ENCODE assay signal across 17 mouse cellular contexts in the genomic region with DNA sequence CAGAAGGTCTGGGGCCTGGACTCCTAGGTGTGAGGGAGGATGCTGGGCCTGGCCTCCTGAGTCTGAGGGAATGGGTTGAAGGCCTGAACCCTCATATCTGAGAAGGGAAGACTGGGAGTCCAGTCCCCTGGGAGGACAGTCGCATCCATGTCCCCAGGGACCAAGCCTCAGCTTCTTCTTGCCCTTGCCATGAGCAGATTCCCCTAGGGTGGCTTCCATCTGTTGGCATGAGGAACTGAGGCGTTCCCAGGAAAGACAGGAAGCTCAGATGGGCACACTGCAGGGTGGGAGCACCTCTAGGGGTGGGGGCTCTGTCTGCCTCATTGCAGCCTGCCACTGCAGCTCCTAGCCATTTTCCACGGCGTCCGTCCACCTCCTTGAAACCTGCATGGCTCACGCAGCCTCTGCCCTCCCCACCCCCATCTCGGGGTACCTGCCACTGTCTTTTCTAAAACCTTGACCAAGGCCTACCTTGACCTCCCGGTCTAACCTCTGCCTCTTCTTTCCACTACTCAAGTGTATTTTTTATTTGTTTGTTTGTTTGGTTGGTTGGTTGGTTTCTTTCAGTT. TPM values are rescaled to one million over a fixed set of nuclear protein-coding genes. Genes with fewer than 3 reads are reported as not detected.
A peak's percentile ranks its signal among the peaks of the same experiment; 100 is the strongest.
DNase-seq lines count a peak whose midpoint lies in the region; ATAC-seq and TF ChIP-seq lines count a peak whose summit lies in the region.
"Had no signal": no experiment of that assay in that cellular context is flagged by ENCODE, and none has a peak within 500 bp of the region (broad histone marks: within the 10 kb centered on the region; RNA-seq: fewer than 3 reads in every experiment).

No protein-coding gene starts in this region.

- H3K27me3 ChIP-seq in hindbrain, embryonic 11.5 days (ENCODE audit: control insufficient read depth, insufficient read depth, low read length): peaks cover 14% of the 10 kb centered on the region
- peaks cover 66% of the 10 kb centered on the region for H3K27me3 ChIP-seq in hindbrain, embryonic 10.5 days (ENCODE audit: insufficient read depth, poor library complexity, severe bottlenecking)
- no peaks in the 10 kb centered on the region for H3K27me3 ChIP-seq in hindbrain, embryonic 15.5 days
- H3K27me3 ChIP-seq in neural tube, embryonic 14.5 days (ENCODE audit: control insufficient read depth, insufficient read depth, low read length): no peaks in the 10 kb centered on the region
- peaks cover 39% of the 10 kb centered on the region for H3K27me3 ChIP-seq in liver, postnatal 0 days (ENCODE audit: insufficient read depth, low read length)

- H3K36me3 ChIP-seq in hindbrain, embryonic 11.5 days (ENCODE audit: control insufficient read depth, insufficient read depth, low read length): no peaks in the 10 kb centered on the region
- no peaks in the 10 kb centered on the region for H3K36me3 ChIP-seq in hindbrain, embryonic 10.5 days
- peaks cover 18% of the 10 kb centered on the region for H3K36me3 ChIP-seq in hindbrain, embryonic 15.5 days
- peaks cover 18% of the 10 kb centered on the region for H3K36me3 ChIP-seq in neural tube, embryonic 14.5 days (ENCODE audit: control insufficient read depth, insufficient read depth, low read length)
- no peaks in the 10 kb centered on the region for H3K36me3 ChIP-seq in liver, postnatal 0 days (replicated peaks; ENCODE audit: insufficient read depth, low read length)
- H3K36me3 ChIP-seq: intestine, embryonic 15.5 days; limb, embryonic 13.5 days had no signal

- no peak overlapping the region for H3K27ac ChIP-seq in hindbrain, embryonic 11.5 days (ENCODE audit: low read depth, low read length)
- no peak overlapping the region for H3K27ac ChIP-seq in hindbrain, embryonic 10.5 days
- H3K27ac ChIP-seq in hindbrain, embryonic 15.5 days (replicated peaks): peak overlapping the region; percentile 94
- H3K27ac ChIP-seq in neural tube, embryonic 14.5 days (ENCODE audit: low read depth, low read length): no peak overlapping the region
- no peak overlapping the region for H3K27ac ChIP-seq in liver, postnatal 0 days (ENCODE audit: low read depth)
- H3K27ac ChIP-seq: intestine, embryonic 15.5 days; limb, embryonic 13.5 days had no signal

- no peaks in the 10 kb centered on the region for H3K9me3 ChIP-seq in hindbrain, embryonic 11.5 days (ENCODE audit: control insufficient read depth, low read length)
- no peaks in the 10 kb centered on the region for H3K9me3 ChIP-seq in hindbrain, embryonic 10.5 days
- no peaks in the 10 kb centered on the region for H3K9me3 ChIP-seq in hindbrain, embryonic 15.5 days
- H3K9me3 ChIP-seq in neural tube, embryonic 14.5 days (ENCODE audit: control insufficient read depth, low read length): no peaks in the 10 kb centered on the region
- no peaks in the 10 kb centered on the region for H3K9me3 ChIP-seq in liver, postnatal 0 days (ENCODE audit: low read length)
- H3K9me3 ChIP-seq: intestine, embryonic 15.5 days; limb, embryonic 13.5 days had no signal

- ATAC-seq in hindbrain, embryonic 11.5 days (ENCODE audit: low FRiP score): no peak
- ATAC-seq in hindbrain, embryonic 15.5 days (ENCODE audit: low FRiP score, low read depth): no peak
- no peak for ATAC-seq in neural tube, embryonic 14.5 days (ENCODE audit: low read depth)
- no peak for ATAC-seq in liver, postnatal 0 days
- ATAC-seq: intestine, embryonic 15.5 days had no signal

- no peak for TF ChIP-seq EP300 in liver, postnatal 0 days (IDR thresholded peaks at IDR 0.05; ENCODE audit: low read depth)

- no peak overlapping the region for H3K9ac ChIP-seq in hindbrain, embryonic 11.5 days (ENCODE audit: low read depth, low read length)
- H3K9ac ChIP-seq in hindbrain, embryonic 15.5 days: peak overlapping the region; percentile 94
- peak overlapping the region; percentile 93 for H3K9ac ChIP-seq in neural tube, embryonic 14.5 days (replicated peaks; ENCODE audit: low read depth, low read length)
- no peak overlapping the region for H3K9ac ChIP-seq in liver, postnatal 0 days (replicated peaks)
- H3K9ac ChIP-seq: intestine, embryonic 15.5 days; limb, embryonic 13.5 days had no signal

- peak overlapping the region; percentile 67; the same call in 1 of the 2 replicates for H3K4me3 ChIP-seq in hindbrain, embryonic 11.5 days (ENCODE audit: low read depth, low read length)
- no peak overlapping the region; the same call in 1 of the 2 replicates for H3K4me3 ChIP-seq in hindbrain, embryonic 10.5 days
- H3K4me3 ChIP-seq in hindbrain, embryonic 15.5 days: peak overlapping the region; percentile 75
- H3K4me3 ChIP-seq in neural tube, embryonic 14.5 days (ENCODE audit: low read depth, low read length): peak overlapping the region; percentile 80
- H3K4me3 ChIP-seq in liver, postnatal 0 days (ENCODE audit: low read depth, low read length): no peak overlapping the region
- H3K4me3 ChIP-seq: intestine, embryonic 15.5 days; limb, embryonic 13.5 days had no signal

- 83% methylated on average over 8 of the region's 8 CpGs for WGBS in hindbrain, embryonic 11.5 days
- 85% methylated on average over 8 of the region's 8 CpGs for WGBS in hindbrain, embryonic 10.5 days
- 71% methylated on average over 8 of the region's 8 CpGs for WGBS in hindbrain, embryonic 15.5 days
- 71% methylated on average over 8 of the region's 8 CpGs for WGBS in neural tube, embryonic 14.5 days
- WGBS in liver, postnatal 0 days (ENCODE audit: insufficient replicate concordance): 82% methylated on average over 8 of the region's 8 CpGs

- H3K4me1 ChIP-seq in hindbrain, embryonic 11.5 days (replicated peaks; ENCODE audit: control insufficient read depth, insufficient read depth, low read length): peaks cover 7% of the 10 kb centered on the region; the same call in 1 of the 2 replicates
- peaks cover 48% of the 10 kb centered on the region for H3K4me1 ChIP-seq in hindbrain, embryonic 10.5 days (replicated peaks)
- H3K4me1 ChIP-seq in hindbrain, embryonic 15.5 days (replicated peaks): peaks cover 58% of the 10 kb centered on the region
- peaks cover 38% of the 10 kb centered on the region for H3K4me1 ChIP-seq in neural tube, embryonic 14.5 days (ENCODE audit: control insufficient read depth, insufficient read depth, low read length)
- no peaks in the 10 kb centered on the region for H3K4me1 ChIP-seq in liver, postnatal 0 days (ENCODE audit: insufficient read depth)

- TF ChIP-seq CTCF in liver, postnatal 0 days (IDR thresholded peaks at IDR 0.05; ENCODE audit: low read depth): no peak

- no peak overlapping the region for H3K4me2 ChIP-seq in hindbrain, embryonic 11.5 days (replicated peaks; ENCODE audit: low read depth, low read length)
- H3K4me2 ChIP-seq in hindbrain, embryonic 15.5 days: peak overlapping the region; percentile 79
- H3K4me2 ChIP-seq in neural tube, embryonic 14.5 days (ENCODE audit: low read depth, low read length): peak overlapping the region; percentile 58
- H3K4me2 ChIP-seq in liver, postnatal 0 days (ENCODE audit: low read depth, low read length): no peak overlapping the region
- H3K4me2 ChIP-seq: intestine, embryonic 15.5 days; limb, embryonic 13.5 days had no signal

- DNase-seq in hindbrain, embryonic 11.5 days (ENCODE audit: low spot score): no peak
- DNase-seq in hindbrain, embryonic 10.5 days (ENCODE audit: low spot score): no peak
- DNase-seq in cerebellum, postnatal 10 days: peak; percentile 62 to 64
- DNase-seq in kidney, adult 11 months: no peak
- no peak for DNase-seq in spleen, adult 18-20 months
- no peak for DNase-seq in liver, postnatal 0 days
- DNase-seq: embryo, embryonic 11 days; kidney, postnatal 14 days; lung, adult 18-20 months; right cerebral cortex, postnatal 25 days had no signal

RNA-seq across cellular contexts. Expression of gene Atp1a3, which starts 1.9 kb away (rescaled TPM):
- polyA plus RNA-seq in hindbrain, embryonic 11.5 days (2014; fragmentation: Nextera tagmentation; extraction: Ambion mirVana): 40.1 and 48.8 TPM in 2 replicates
- 11.8 and 45.9 TPM in 2 replicates for polyA plus RNA-seq in hindbrain, embryonic 10.5 days (2016; fragmentation: Nextera tagmentation; extraction: Ambion mirVana)
- 487 and 576 TPM in 2 replicates for polyA plus RNA-seq in hindbrain, embryonic 15.5 days (2015; fragmentation: Nextera tagmentation; extraction: Ambion mirVana)
- polyA plus RNA-seq in neural tube, embryonic 14.5 days (2014; fragmentation: Nextera tagmentation; extraction: Ambion mirVana): 414 and 429 TPM in 2 replicates
- polyA plus RNA-seq in liver, postnatal 0 days (2015; fragmentation: Nextera tagmentation; extraction: Ambion mirVana): 0.85 and 1.2 TPM in 2 replicates

RNA-seq across cellular contexts. Expression of gene Rabac1, which starts 31.4 kb away (rescaled TPM):
- polyA plus RNA-seq in hindbrain, embryonic 11.5 days (2014; fragmentation: Nextera tagmentation; extraction: Ambion mirVana): 122 and 129 TPM in 2 replicates
- 98.4 and 126 TPM in 2 replicates for polyA plus RNA-seq in hindbrain, embryonic 10.5 days (2016; fragmentation: Nextera tagmentation; extraction: Ambion mirVana)
- 302 and 308 TPM in 2 replicates for polyA plus RNA-seq in hindbrain, embryonic 15.5 days (2015; fragmentation: Nextera tagmentation; extraction: Ambion mirVana)
- 319 and 339 TPM in 2 replicates for polyA plus RNA-seq in neural tube, embryonic 14.5 days (2014; fragmentation: Nextera tagmentation; extraction: Ambion mirVana)
- polyA plus RNA-seq in liver, postnatal 0 days (2015; fragmentation: Nextera tagmentation; extraction: Ambion mirVana): 88.2 and 92.7 TPM in 2 replicates

RNA-seq across cellular contexts. Expression of gene Gm4881, which starts 59.6 kb away (rescaled TPM):
- polyA plus RNA-seq in hindbrain, embryonic 11.5 days (2014; fragmentation: Nextera tagmentation; extraction: Ambion mirVana): 4.7 and 6.1 TPM in 2 replicates
- 0.42 and 2.7 TPM in 2 replicates for polyA plus RNA-seq in hindbrain, embryonic 10.5 days (2016; fragmentation: Nextera tagmentation; extraction: Ambion mirVana)
- 5.2 and 5.4 TPM in 2 replicates for polyA plus RNA-seq in hindbrain, embryonic 15.5 days (2015; fragmentation: Nextera tagmentation; extraction: Ambion mirVana)
- polyA plus RNA-seq in neural tube, embryonic 14.5 days (2014; fragmentation: Nextera tagmentation; extraction: Ambion mirVana): 1.2 and 1.5 TPM in 2 replicates
- polyA plus RNA-seq in liver, postnatal 0 days (2015; fragmentation: Nextera tagmentation; extraction: Ambion mirVana): not detected in 2 replicates
- polyA plus RNA-seq: C2C12; gonadal fat pad, adult 2 months; heart, embryonic 16.5 days; intestine, embryonic 15.5 days; limb, embryonic 13.5 days had no signal

Comparison
In these comparisons a context has a peak if more than half of its experiments do, and no peak if none do; other contexts are left out.
1. H3K4me2 ChIP-seq: peak in hindbrain, embryonic 15.5 days (single experiment) and neural tube, embryonic 14.5 days (single experiment); none in hindbrain, embryonic 11.5 days (single experiment) and liver, postnatal 0 days (single experiment).
2. H3K4me3 ChIP-seq: peak in hindbrain, embryonic 11.5 days (single experiment), hindbrain, embryonic 15.5 days (single experiment) and neural tube, embryonic 14.5 days (single experiment); none in hindbrain, embryonic 10.5 days (single experiment) and liver, postnatal 0 days (single experiment).
3. H3K9ac ChIP-seq: peak in hindbrain, embryonic 15.5 days (single experiment) and neural tube, embryonic 14.5 days (single experiment); none in hindbrain, embryonic 11.5 days (single experiment) and liver, postnatal 0 days (single experiment).
4. DNase-seq: peak in cerebellum, postnatal 10 days (2 of 2); none in hindbrain, embryonic 11.5 days (single experiment), hindbrain, embryonic 10.5 days (single experiment), kidney, adult 11 months (single experiment), spleen, adult 18-20 months (0 of 2) and liver, postnatal 0 days (single experiment).